Mouse (Mus musculus): ENCODE measurements around the gene Edrf1.

- TF ChIP-seq CTCF (IDR thresholded peaks at IDR 0.05; ENCODE audit: insufficient read depth, low read depth, low read length) (no peak), POLR2A (IDR thresholded peaks at IDR 0.05; ENCODE audit: insufficient read depth, low read depth, low read length) (no peak)
These were observed 28.6 kb upstream of the Edrf1 start for GRCm38 (mm10) chr7:133608631-133609340.
